Mouse (Mus musculus) CH12.LX (cell line): Measurements from ENCODE around the gene Asic2. TPM values are rescaled to one million over a fixed set of nuclear protein-coding genes. Genes with fewer than 3 reads are reported as not detected.

Source experiments
- DNase-seq: peaks from one replicate; pipeline ENCODE4 v3.0.0-alpha.2; 2013; ENCODE audit errors: extremely low read depth
- H3K27ac ChIP-seq: 2 replicates; pipeline ENCODE4 v1.5.1; 2012; ENCODE audit warnings: low read depth, mild to moderate bottlenecking, control low read depth, moderate library complexity; ENCODE audit not compliant: insufficient read depth
- H3K27me3 ChIP-seq: replicated peaks from 2 replicates; pipeline ENCODE3; 2012; ENCODE audit warnings: inconsistent platforms
- H3K36me3 ChIP-seq, 2 experiments: replicated peaks in 1 of 2; 2 replicates each; pipeline versions ENCODE3 to v1.6.1; 2012; ENCODE audit warnings: inconsistent platforms in 1 of 2, low read length in 1 of 2, mild to moderate bottlenecking in 1 of 2, mixed read lengths in 1 of 2, moderate library complexity in 1 of 2; ENCODE audit not compliant: control insufficient read depth in 1 of 2, insufficient read depth in 1 of 2
- H3K4me1 ChIP-seq, 2 experiments: 2 replicates each; pipeline ENCODE4 v1.6.1; 2012; ENCODE audit warnings: inconsistent platforms in 1 of 2, moderate library complexity in 1 of 2; ENCODE audit not compliant: insufficient read depth in 2 of 2, control insufficient read depth in 1 of 2
- H3K4me2 ChIP-seq: 2 replicates; pipeline ENCODE4 v1.6.1; 2012; ENCODE audit warnings: low read depth, mild to moderate bottlenecking, control low read depth; ENCODE audit not compliant: poor library complexity, insufficient read depth, severe bottlenecking
- H3K4me3 ChIP-seq, 3 experiments: fragments of 150-350 bp in 1 of 3; sonication (generic) in 1 of 3; replicated peaks in 1 of 3; 2 replicates each; pipeline versions ENCODE3 to v1.5.1; 2011 to 2012; ENCODE audit warnings: low read depth in 2 of 3, low read length in 2 of 3, mild to moderate bottlenecking in 2 of 3, moderate library complexity in 2 of 3, control low read depth in 1 of 3, improper control_type of control experiment in 1 of 3, inconsistent platforms in 1 of 3, mixed read lengths in 1 of 3; ENCODE audit not compliant: poor library complexity in 1 of 3
- H3K79me2 ChIP-seq: replicated peaks from 2 replicates; pipeline ENCODE4 v1.6.1; 2012; ENCODE audit warnings: mild to moderate bottlenecking, moderate library complexity; ENCODE audit not compliant: control insufficient read depth, poor library complexity, insufficient read depth, severe bottlenecking; ENCODE audit errors: extremely low read depth
- H3K9ac ChIP-seq: 2 replicates; pipeline ENCODE4 v1.6.1; 2012; ENCODE audit warnings: low read depth, mild to moderate bottlenecking, control low read depth, moderate library complexity; ENCODE audit not compliant: insufficient read depth
- H3K9me3 ChIP-seq: replicated peaks from 2 replicates; pipeline ENCODE3; 2012; ENCODE audit warnings: low read length, inconsistent platforms, mixed read lengths
- BHLHE40 ChIP-seq: IDR thresholded peaks from 2 replicates; pipeline ENCODE4 v1.6.1; 2011; ENCODE audit warnings: mild to moderate bottlenecking, low read depth, low read length, improper control_type of control experiment
- CHD2 ChIP-seq: IDR thresholded peaks from 2 replicates; pipeline ENCODE4 v1.6.1; 2011; ENCODE audit warnings: low read length, improper control_type of control experiment
- ELF1 ChIP-seq: IDR thresholded peaks from 2 replicates; pipeline ENCODE4 v1.6.1; 2014; ENCODE audit warnings: low read depth, mild to moderate bottlenecking, inconsistent platforms, low read length, improper control_type of control experiment
- EP300 ChIP-seq: IDR thresholded peaks from 2 replicates; pipeline ENCODE4 v1.6.1; 2011; ENCODE audit warnings: low read length, improper control_type of control experiment
- HCFC1 ChIP-seq: IDR thresholded peaks from 2 replicates; pipeline ENCODE4 v1.6.1; 2012; ENCODE audit warnings: low read depth, mild to moderate bottlenecking, inconsistent platforms, low read length, improper control_type of control experiment
- JUND ChIP-seq: conservative IDR thresholded peaks from 2 replicates; pipeline ENCODE4 v1.6.1; 2011; ENCODE audit warnings: low read depth, low read length, improper control_type of control experiment
- KAT2A ChIP-seq: IDR thresholded peaks from 2 replicates; pipeline ENCODE4 v1.6.1; 2012; ENCODE audit warnings: low read length, improper control_type of control experiment, inconsistent platforms; ENCODE audit not compliant: insufficient replicate concordance
- MAFK ChIP-seq: IDR thresholded peaks from 2 replicates; pipeline ENCODE4 v1.6.1; 2011; ENCODE audit warnings: low read length, improper control_type of control experiment; ENCODE audit not compliant: insufficient replicate concordance
- MAZ ChIP-seq: IDR thresholded peaks from 2 replicates; pipeline ENCODE4 v1.6.1; 2012; ENCODE audit warnings: low read depth, mild to moderate bottlenecking, inconsistent platforms, low read length, improper control_type of control experiment, moderate library complexity
- MEF2A ChIP-seq: IDR thresholded peaks from 2 replicates; pipeline ENCODE4 v1.6.1; 2014; ENCODE audit warnings: low read depth, mild to moderate bottlenecking, inconsistent platforms, low read length, improper control_type of control experiment, borderline replicate concordance
- MXI1 ChIP-seq: IDR thresholded peaks from 2 replicates; pipeline ENCODE4 v1.6.1; 2011; ENCODE audit warnings: mild to moderate bottlenecking, low read depth, low read length, improper control_type of control experiment
- NRF1 ChIP-seq: IDR thresholded peaks from 2 replicates; pipeline ENCODE4 v1.6.1; 2014; ENCODE audit warnings: low read depth, mild to moderate bottlenecking, inconsistent platforms, low read length, improper control_type of control experiment, moderate library complexity
- POLR2A ChIP-seq: IDR thresholded peaks from 2 replicates; pipeline ENCODE4 v1.6.1; 2011; ENCODE audit warnings: low read depth, mild to moderate bottlenecking, improper control_type of control experiment, low read length
- POLR2AphosphoS2 ChIP-seq: IDR thresholded peaks from 2 replicates; pipeline ENCODE4 v1.6.1; 2011; ENCODE audit warnings: low read depth, low read length, improper control_type of control experiment
- SIN3A ChIP-seq: IDR thresholded peaks from 2 replicates; pipeline ENCODE4 v1.6.1; 2012; ENCODE audit warnings: low read length, improper control_type of control experiment, inconsistent platforms
- SMC3 ChIP-seq: IDR thresholded peaks from 2 replicates; pipeline ENCODE4 v1.6.1; 2011; ENCODE audit warnings: low read depth, low read length, improper control_type of control experiment
- TBP ChIP-seq: conservative IDR thresholded peaks from 2 replicates; pipeline ENCODE4 v1.6.1; 2011; ENCODE audit warnings: low read depth, low read length, improper control_type of control experiment
- TCF12 ChIP-seq: IDR thresholded peaks from 2 replicates; pipeline ENCODE4 v1.6.1; 2014; ENCODE audit warnings: low read depth, mild to moderate bottlenecking, inconsistent platforms, low read length, improper control_type of control experiment
- UBTF ChIP-seq: IDR thresholded peaks from 2 replicates; pipeline ENCODE4 v1.6.1; 2012; ENCODE audit warnings: low read depth, mild to moderate bottlenecking, inconsistent platforms, low read length, improper control_type of control experiment, moderate library complexity
- dilution Hi-C: fragments of 300-500 bp; cut with MboI; formaldehyde crosslinking; loops from 2 replicates; pipeline ENCODE4 v1.14.3; 2020; ENCODE audit warnings: low sequenced_read_pairs; ENCODE audit not compliant: extremely low pct_unique_long_range_greater_than_20kb, extremely low pct_ligation_motif_present
- in situ Hi-C: fragments of 300-500 bp; cut with MboI; formaldehyde crosslinking; loops from 3 replicates; pipeline ENCODE4 v1.14.3; 2019; ENCODE audit warnings: low sequenced_read_pairs, low pct_ligation_motif_present, low pct_unique_long_range_greater_than_20kb, mixed read lengths
- polyA plus RNA-seq: library from polyadenylated mRNA; unstranded; fragments of >175 nt; gene quantifications from 2 replicates; pipeline ENCODE4 v1.2.1, GENCODE M21; 2012; ENCODE audit warnings: low read depth; ENCODE audit not compliant: insufficient read length
- total RNA-seq, 2 experiments: library from RNA; depleted of rRNA; stranded (reverse); fragments of 300-350 nt in 1 of 2; fragments of >200 nt in 1 of 2; gene quantifications; 2 replicates each; pipeline ENCODE4 v1.2.3; 2012 to 2014

Asic2 gene
- total and polyA plus RNA-seq, 3 experiments, result not detected

DNA sequence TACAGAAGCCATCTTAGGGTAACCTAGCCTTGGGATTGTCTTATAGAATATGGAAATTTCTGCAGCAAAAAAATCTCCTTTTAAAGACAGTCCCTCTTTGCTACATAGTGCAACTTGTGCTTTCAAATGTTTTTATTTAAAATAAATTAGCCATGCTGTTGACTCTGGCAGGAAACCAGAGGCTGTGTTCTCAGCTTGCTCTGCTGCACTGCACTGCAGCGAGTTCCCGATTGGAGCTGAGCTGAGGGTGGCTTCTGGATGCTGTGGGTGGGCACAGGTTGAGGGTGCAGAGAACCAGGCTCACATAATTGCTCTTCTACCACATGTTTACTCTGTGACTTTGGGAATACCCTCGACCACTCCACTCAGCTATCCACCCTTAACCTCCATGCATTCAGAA lies 889.0 kb downstream of the Asic2 start:
- Histone ChIP-seq H3K4me1 (no peaks in the 10 kb centered on the region), H3K9ac (no peak overlapping the region), H3K4me2 (no peak overlapping the region), H3K4me3 (no peak overlapping the region), H3K27me3 (peaks cover 91% of the 10 kb centered on the region), H3K36me3 (no peaks in the 10 kb centered on the region), H3K27ac (no peak overlapping the region), H3K9me3 (no peaks in the 10 kb centered on the region), H3K79me2 (no peaks in the 10 kb centered on the region)
- dilution Hi-C loops, result no loop called here
- no peak for DNase-seq
- in situ Hi-C loops, result no loop called here
- TF ChIP-seq NRF1 (no peak), HCFC1 (no peak), MAFK (no peak), EP300 (no peak), ELF1 (no peak), POLR2AphosphoS2 (no peak), MEF2A (no peak), MXI1 (no peak), CHD2 (no peak)

- H3K79me2 ChIP-seq, result no peaks in the 10 kb centered on the region
- in situ Hi-C loops, result no loop called here
- TF ChIP-seq SIN3A (no peak), TBP (no peak), SMC3 (no peak), MXI1 (no peak), BHLHE40 (no peak), TCF12 (no peak), CHD2 (no peak), POLR2A (no peak)
- TF ChIP-seq, all 38 proteins: peak for 0
- peaks cover 90% of the 10 kb centered on the region for H3K27me3 ChIP-seq
- no peak overlapping the region for H3K4me3 ChIP-seq
- DNase-seq, result no peak
- no peak overlapping the region for H3K9ac ChIP-seq
- no peaks in the 10 kb centered on the region for H3K36me3 ChIP-seq
- dilution Hi-C loops, result no loop called here
- H3K27ac ChIP-seq, result no peak overlapping the region
- H3K4me1 ChIP-seq, result no peaks in the 10 kb centered on the region
- H3K9me3 ChIP-seq, result no peaks in the 10 kb centered on the region
- no peak overlapping the region for H3K4me2 ChIP-seq
These were observed 896.4 kb downstream of the Asic2 start for GRCm38 (mm10) chr11:81071836-81072235.

- in situ Hi-C loops (no loop called here), dilution Hi-C loops (no loop called here)
- Histone ChIP-seq H3K9ac (no peak overlapping the region), H3K4me1 (no peaks in the 10 kb centered on the region), H3K27me3 (peaks cover 94% of the 10 kb centered on the region), H3K79me2 (no peaks in the 10 kb centered on the region), H3K4me2 (no peak overlapping the region), H3K4me3 (no peak overlapping the region), H3K9me3 (no peaks in the 10 kb centered on the region), H3K36me3 (no peaks in the 10 kb centered on the region), H3K27ac (no peak overlapping the region)
- TF ChIP-seq TCF12 (no peak), JUND (no peak), KAT2A (no peak), UBTF (no peak), MAZ (no peak), TBP (no peak), ELF1 (no peak), CHD2 (no peak)
- DNase-seq, result no peak
These were observed 902.9 kb downstream of the Asic2 start for GRCm38 (mm10) chr11:81065386-81065785.
